In genomic region chr2:76073079-76073478, GRCm38 (mm10) we compare ENCODE assay signal across 16 mouse cellular contexts.
"Had no signal": no experiment of that assay in that cellular context is flagged by ENCODE, and none has a peak within 500 bp of the region (broad histone marks: within the 10 kb centered on the region; RNA-seq: fewer than 3 reads in every experiment).

No protein-coding gene starts in this region.

- H3K9ac ChIP-seq: hindbrain, embryonic 15.5 days; limb, embryonic 13.5 days; liver, embryonic 15.5 days; midbrain, embryonic 15.5 days; neural tube, embryonic 13.5 days had no signal

- H3K9me3 ChIP-seq: hindbrain, embryonic 15.5 days; limb, embryonic 13.5 days; liver, embryonic 15.5 days; megakaryocyte, embryonic 14.5 days; midbrain, embryonic 15.5 days; neural tube, embryonic 13.5 days had no signal

- H3K4me3 ChIP-seq: hindbrain, embryonic 15.5 days; left cerebral cortex, adult 2 months; limb, embryonic 13.5 days; liver, embryonic 15.5 days; megakaryocyte, embryonic 14.5 days; midbrain, embryonic 15.5 days; neural tube, embryonic 13.5 days had no signal

- H3K4me1 ChIP-seq: liver, embryonic 15.5 days had no signal

- H3K27me3 ChIP-seq: hindbrain, embryonic 15.5 days; liver, embryonic 15.5 days; midbrain, embryonic 15.5 days; neural tube, embryonic 13.5 days had no signal

- DNase-seq: kidney, adult 18-20 months; right cerebral cortex, postnatal 14 days; thymus, adult 18-20 months; thymus, postnatal 14 days had no signal

- ATAC-seq: lung, postnatal 0 days; midbrain, embryonic 15.5 days had no signal

- H3K4me2 ChIP-seq: hindbrain, embryonic 15.5 days; limb, embryonic 13.5 days; liver, embryonic 11.5 days; liver, embryonic 15.5 days; midbrain, embryonic 11.5 days; midbrain, embryonic 15.5 days; neural tube, embryonic 13.5 days had no signal

- H3K27ac ChIP-seq: hindbrain, embryonic 15.5 days; kidney, postnatal 0 days; left cerebral cortex, adult 2 months; limb, embryonic 13.5 days; liver, embryonic 15.5 days; macrophage; midbrain, embryonic 15.5 days; neural tube, embryonic 13.5 days had no signal

- H3K36me3 ChIP-seq: hindbrain, embryonic 15.5 days; limb, embryonic 13.5 days; liver, embryonic 15.5 days; midbrain, embryonic 15.5 days; neural tube, embryonic 13.5 days had no signal
